Mouse (Mus musculus): Measurements from ENCODE around the gene Ypel5.

The Ypel5 gene

DNA sequence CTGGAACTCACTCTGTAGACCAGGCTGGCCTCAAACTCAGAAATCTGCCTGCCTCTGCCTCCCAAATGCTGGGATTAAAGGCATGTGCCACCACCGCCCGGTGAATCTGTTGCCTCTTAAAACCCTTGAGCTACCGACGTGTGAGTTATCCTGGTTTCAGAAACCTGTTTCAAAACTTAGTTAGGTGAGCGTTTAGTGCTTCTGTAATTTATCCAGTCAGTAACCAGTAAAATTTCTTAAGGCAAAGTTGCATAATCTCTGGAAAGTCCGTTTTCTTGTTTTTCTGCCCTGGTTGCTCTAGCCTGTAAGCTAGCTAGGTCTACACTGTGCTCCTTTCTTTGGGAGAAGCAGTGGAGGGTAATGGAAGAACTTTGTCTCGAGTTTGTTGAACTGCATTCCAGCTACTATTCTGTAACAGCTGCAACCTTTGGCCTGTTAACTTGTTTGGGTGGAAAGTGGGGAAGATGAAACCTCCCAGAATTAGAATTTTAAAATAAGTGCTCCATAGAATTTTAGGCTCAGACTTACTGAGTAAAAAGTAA is 8.8 kb downstream of the Ypel5 start:
- no peak for DNase-seq

DNA sequence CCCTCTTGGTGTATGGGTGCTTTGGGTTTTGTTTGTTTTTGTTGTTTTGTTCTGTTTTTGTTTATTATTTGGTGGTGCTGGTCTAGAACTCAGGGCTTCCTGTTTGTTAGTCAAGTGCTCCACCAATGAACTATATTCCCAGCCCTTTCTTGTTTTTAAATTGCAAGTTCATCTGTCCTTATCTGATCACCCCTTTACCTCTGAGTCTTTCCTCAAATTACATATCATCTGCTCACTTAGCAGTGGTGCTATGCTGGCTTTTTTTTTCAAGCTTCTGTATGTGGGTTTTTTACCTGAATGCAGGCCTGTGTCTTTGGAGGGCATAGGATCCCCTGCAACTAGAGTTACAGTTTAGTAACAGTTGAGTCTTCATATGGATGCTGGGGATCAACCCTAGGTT is 9.3 kb downstream of the Ypel5 start:
- DNase-seq: no peak

GRCm38 (mm10) chr17:72855298-72855697 is 19.0 kb downstream of the Ypel5 start:
- no peak for DNase-seq

GRCm38 (mm10) chr17:72857677-72858633 is 21.7 kb downstream of the Ypel5 start:
- DNase-seq: peak; percentile 56 to 67

DNA sequence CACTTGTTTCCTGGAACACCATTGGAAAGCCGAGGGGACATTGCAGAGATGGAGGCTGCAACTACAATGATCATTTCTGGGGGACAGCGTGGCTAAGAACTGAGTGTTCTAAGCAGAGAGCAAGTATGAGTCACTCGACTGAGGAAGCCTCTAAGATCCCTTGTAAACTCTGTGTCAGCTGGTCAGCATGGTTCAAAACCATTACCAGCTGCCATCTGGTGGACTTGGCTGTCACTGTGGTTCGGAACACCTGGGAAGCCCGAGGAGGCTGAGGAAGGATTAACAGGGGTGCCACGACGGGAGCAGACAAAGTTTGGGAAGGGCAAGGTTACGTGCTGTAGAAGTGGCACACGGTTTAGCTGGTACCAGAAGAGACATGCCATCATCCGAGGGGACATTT is 27.0 kb downstream of the Ypel5 start:
- DNase-seq: no peak

DNA sequence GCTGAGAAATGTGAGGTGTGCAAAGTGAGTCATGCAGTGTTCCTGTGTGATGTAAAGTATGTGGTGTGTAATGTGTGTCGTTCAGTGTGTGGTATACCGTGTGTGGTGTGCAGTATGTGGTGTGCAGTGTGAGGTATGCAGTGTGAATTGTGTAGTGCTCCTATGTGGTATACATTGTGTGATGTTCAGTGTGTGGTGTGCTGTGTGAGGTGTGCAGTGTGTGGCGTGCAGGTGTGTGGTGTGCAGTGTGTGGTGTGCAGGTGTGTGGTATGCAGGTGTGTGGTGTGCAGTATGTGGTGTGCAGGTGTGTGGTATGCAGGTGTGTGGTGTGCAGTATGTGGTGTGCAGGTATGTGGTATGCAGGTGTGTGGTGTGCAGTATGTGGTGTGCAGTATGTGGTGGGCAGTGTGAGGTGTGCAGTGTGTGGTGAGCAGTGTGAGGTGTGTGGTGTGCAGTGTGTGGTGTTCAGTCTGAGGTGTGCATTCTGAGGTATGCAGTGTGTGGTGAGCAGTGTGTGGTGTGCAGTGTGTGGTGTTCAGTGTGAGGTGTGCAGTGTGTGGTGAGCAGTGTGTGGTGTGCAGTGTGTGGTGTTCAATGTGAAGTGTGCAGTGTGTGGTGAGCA is 30.5 kb downstream of the Ypel5 start:
- DNase-seq: no peak

DNA sequence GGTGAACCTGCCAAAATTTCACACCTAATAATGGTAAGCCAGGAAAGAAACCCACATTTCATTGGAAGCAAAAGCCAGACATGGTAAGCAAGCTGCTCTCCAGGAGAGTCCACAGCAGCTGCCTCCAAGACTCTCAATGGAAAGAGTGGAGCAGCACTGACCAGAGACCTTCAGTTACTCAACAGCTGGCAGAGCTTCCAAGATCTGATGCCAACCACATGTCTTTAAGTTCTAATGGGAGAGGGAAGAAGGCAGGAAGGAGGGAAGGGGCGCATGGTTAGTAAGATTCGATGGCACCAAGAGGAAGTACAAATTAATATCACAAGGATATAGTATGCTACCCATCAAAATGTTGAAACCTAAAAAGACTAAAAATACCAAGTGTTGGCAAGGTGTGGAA is 31.9 kb downstream of the Ypel5 start:
- DNase-seq: no peak

GRCm38 (mm10) chr17:72878979-72879378 is 42.7 kb downstream of the Ypel5 start:
- DNase-seq: no peak

GRCm38 (mm10) chr17:72880156-72880555 is 43.9 kb downstream of the Ypel5 start:
- DNase-seq: no peak

GRCm38 (mm10) chr17:72881051-72881450 is 44.8 kb downstream of the Ypel5 start:
- DNase-seq: no peak

- no peak for DNase-seq
Measured at GRCm38 (mm10) chr17:72881804-72882203, 45.6 kb downstream of the Ypel5 start.

- peak; percentile 64 to 70 for DNase-seq
Measured at GRCm38 (mm10) chr17:72889556-72890397, 53.5 kb downstream of the Ypel5 start.

DNA sequence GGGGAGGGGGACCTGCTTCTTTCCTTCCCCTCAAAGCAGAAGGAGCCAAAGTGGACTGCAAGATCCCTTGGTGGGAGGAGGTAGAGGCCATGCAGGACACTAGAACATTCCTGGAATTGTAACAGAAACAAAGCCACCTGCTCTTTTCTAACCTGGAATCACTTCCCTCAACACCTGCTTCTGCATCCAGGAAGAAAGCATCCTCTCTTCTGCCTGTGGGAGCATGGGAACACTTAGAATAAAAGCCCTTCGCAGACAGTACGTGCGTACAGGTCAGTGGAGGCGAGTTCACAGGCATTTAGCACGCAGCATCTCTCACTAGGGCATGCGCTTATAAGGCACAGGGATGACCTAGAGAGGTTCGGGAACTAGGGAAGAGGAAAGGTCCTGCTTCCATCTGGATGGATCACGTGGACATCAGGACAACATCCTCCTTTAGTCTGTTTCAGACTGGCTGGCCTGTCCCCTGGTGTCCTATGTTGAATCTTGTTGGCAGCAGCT is 54.2 kb downstream of the Ypel5 start:
- DNase-seq: no peak

DNA sequence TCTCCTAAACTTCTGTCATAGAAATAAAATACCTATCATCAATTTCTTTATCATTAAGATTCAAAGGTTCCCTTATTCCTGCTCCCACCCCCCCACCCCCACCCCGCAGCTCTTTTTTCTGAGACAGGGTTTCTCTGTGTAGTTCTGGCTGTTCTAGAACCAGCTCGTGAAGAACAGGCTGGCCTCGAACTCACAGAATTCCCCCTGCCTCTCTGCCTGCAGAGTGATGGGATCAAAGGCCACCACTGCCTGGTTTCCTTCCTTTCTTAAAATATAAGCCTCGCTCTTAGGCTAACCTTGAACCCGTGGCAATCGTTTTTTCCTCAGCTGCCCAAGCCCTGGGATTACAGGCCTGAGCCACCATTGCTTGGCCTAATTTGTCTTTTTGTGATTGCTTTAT is 55.3 kb downstream of the Ypel5 start:
- DNase-seq: no peak

DNA sequence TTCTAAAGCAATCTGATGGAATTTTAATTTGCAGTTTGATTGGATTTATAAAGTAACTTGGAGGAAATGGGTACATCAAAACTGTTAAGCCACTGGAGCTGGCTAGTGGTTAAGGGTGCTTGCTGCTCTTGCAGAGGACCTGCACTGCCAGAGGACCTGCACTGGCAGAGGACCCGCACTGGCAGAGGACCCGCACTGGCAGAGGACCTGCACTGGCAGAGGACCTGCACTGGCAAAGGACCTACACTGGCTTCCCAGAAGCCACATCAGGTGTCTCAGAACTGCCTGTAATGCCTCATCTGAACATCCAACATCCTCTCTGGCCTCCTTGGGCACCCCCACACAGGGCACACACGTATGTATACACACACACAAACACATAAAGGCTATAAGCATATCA is 59.3 kb downstream of the Ypel5 start:
- DNase-seq: no peak

DNA sequence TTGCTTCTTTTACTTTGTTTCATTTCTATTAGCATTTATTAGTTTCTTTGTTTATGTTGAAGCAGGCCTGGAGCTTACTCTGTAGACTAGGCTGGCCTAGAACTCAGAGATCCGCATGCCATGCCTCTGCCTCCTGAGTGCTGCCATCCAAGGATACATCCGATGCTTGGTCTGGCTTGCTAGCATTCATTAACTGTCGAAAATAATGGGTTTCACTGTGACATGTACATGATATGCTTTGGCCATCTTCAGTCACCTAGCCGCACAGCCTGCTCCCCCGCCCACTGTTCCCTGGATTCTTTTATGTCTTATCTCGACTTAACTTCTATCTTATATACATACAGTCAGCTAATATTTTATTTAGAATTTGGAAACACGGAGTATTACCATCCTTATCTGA is 60.8 kb downstream of the Ypel5 start:
- DNase-seq: no peak

GRCm38 (mm10) chr17:72897961-72898360 is 61.7 kb downstream of the Ypel5 start:
- DNase-seq: no peak

- no peak for DNase-seq
Measured at GRCm38 (mm10) chr17:72898775-72899174, 62.5 kb downstream of the Ypel5 start.

All from thymus, postnatal 36 days (tissue).